Mouse (Mus musculus) small intestine, adult 2 months (tissue): ENCODE results near the gene Gipc2. TPM values are rescaled to one million over a fixed set of nuclear protein-coding genes. Genes with fewer than 3 reads are reported as not detected.

Source experiments
- H3K27ac ChIP-seq: fragments of 200-500 bp; 2 replicates; pipeline ENCODE4 v1.5.1; 2012; ENCODE audit warnings: low read depth, low read length, control low read depth, inconsistent platforms; ENCODE audit not compliant: insufficient read depth
- H3K27me3 ChIP-seq: fragments of 200-500 bp; 2 replicates; pipeline ENCODE4 v1.6.1; 2012; ENCODE audit warnings: mild to moderate bottlenecking, moderate library complexity, low read length, inconsistent platforms; ENCODE audit not compliant: control insufficient read depth, insufficient read depth
- H3K36me3 ChIP-seq: fragments of 200-500 bp; 2 replicates; pipeline ENCODE4 v1.6.1; 2012; ENCODE audit warnings: mild to moderate bottlenecking, low read length, control low read depth, inconsistent platforms; ENCODE audit not compliant: control insufficient read depth, insufficient read depth
- H3K4me1 ChIP-seq: fragments of 200-500 bp; 2 replicates; pipeline ENCODE4 v1.6.1; 2012; ENCODE audit warnings: low read length, inconsistent platforms, mixed read lengths; ENCODE audit not compliant: control insufficient read depth, insufficient read depth, insufficient read length
- H3K4me3 ChIP-seq: fragments of 200-500 bp; 2 replicates; pipeline ENCODE4 v1.5.1; 2012; ENCODE audit warnings: low read depth, mild to moderate bottlenecking, control low read depth, inconsistent platforms, low read length, moderate library complexity
- CTCF ChIP-seq: fragments of 200-500 bp; IDR thresholded peaks from 2 replicates; pipeline ENCODE4 v1.5.1; 2012; ENCODE audit warnings: low read depth, mild to moderate bottlenecking, control low read depth, inconsistent platforms, low read length, moderate library complexity, mixed read lengths; ENCODE audit not compliant: insufficient replicate concordance, insufficient read length; ENCODE audit errors: extremely low read depth
- POLR2A ChIP-seq: fragments of 200-500 bp; IDR thresholded peaks from 2 replicates; pipeline ENCODE4 v1.6.1; 2012; ENCODE audit warnings: low read depth, mild to moderate bottlenecking, control low read depth, inconsistent platforms, low read length, moderate library complexity
- WGBS: fragments of 180-500 bp; shearing (Covaris S2); methylation state at CpG from one replicate; pipeline ENCODE4 v1.1.7; 2018; 5-methylcytosine and 5-hydroxymethylcytosine counted together
- polyA plus RNA-seq: library from polyadenylated mRNA; depleted of rRNA; stranded (reverse); fragments of >200 nt; gene quantifications from 2 replicates; pipeline ENCODE4 v1.2.3, GENCODE M21; 2012

Gene Gipc2
- polyA plus RNA-seq, 1 experiment: 121 TPM

DNA sequence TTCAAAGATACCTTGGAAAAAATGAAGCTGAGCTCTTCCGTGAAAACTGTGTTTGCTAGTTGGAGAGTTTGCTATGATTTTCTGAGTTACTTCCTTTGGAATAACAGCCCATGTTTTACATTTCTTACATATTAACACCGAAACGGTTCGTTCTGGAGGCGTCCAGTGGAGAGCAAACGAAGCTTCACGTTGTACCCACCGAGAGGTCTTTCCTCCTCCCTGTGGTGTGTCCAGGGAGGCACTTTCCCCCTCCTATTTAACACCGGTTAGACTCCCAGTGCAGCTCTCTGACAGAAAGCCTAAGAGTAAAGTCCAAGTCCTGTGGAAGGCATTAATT, 1.0 kb downstream of the Gipc2 start:
- H3K4me3 ChIP-seq: peak overlapping the region; percentile 82
- H3K27ac ChIP-seq: peak overlapping the region; percentile 98
- no peak for TF ChIP-seq POLR2A
- TF ChIP-seq CTCF: no peak
- no peaks in the 10 kb centered on the region for H3K27me3 ChIP-seq
- peaks cover 15% of the 10 kb centered on the region for H3K4me1 ChIP-seq
- H3K36me3 ChIP-seq: peaks cover 3% of the 10 kb centered on the region; the same call in 1 of the 2 replicates
- 15% methylated on average over 9 of the region's 9 CpGs for WGBS

DNA sequence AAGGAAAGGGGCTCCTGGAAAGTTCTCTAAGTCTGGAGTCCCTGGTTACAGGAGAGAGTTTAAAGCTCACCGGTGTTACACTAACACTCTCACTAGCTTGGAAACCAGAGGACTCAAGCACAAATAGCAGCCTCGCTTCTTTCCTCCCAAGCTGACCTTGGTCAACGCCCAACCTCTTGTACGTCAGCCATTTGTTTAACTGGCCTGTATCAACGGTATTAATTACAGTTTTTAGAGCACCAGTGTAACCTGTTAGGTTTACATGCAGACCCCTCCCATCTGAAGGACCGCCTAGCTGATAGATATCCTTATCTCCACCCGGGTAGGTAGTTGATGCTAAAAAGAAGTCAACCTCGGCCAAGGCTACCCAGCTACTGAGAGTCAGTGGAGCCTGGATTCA, 2.7 kb downstream of the Gipc2 start:
- no peaks in the 10 kb centered on the region for H3K27me3 ChIP-seq
- peaks cover 16% of the 10 kb centered on the region for H3K4me1 ChIP-seq
- peak overlapping the region; percentile 32; the same call in 1 of the 2 replicates for H3K4me3 ChIP-seq
- TF ChIP-seq CTCF (no peak), POLR2A (no peak)
- peaks cover 3% of the 10 kb centered on the region; the same call in 1 of the 2 replicates for H3K36me3 ChIP-seq
- peak overlapping the region; percentile 42 for H3K27ac ChIP-seq
- WGBS: 28% methylated on average over 8 of the region's 8 CpGs

DNA sequence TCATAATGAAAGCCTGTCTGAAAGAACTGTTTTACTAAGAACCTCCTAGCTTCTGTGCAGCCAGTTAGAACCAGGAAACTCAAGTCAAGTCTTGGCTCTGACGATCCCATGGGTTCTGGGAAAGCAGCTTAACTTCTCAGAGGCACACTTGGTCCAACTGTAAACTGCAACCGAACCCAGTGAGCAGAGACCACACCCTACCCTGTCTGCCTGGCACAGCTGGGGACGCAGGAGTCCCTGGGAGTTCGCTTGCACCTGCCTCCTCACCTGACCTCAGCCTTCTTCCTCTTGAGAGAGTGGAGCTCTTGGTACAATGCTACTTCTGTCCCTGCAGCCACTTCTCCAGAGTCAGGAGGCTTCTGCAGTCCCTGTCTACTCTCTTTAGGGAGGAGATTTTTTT, 5.4 kb downstream of the Gipc2 start:
- peaks cover 18% of the 10 kb centered on the region; the same call in 1 of the 2 replicates for H3K4me1 ChIP-seq
- H3K36me3 ChIP-seq: peaks cover 5% of the 10 kb centered on the region
- peak overlapping the region; percentile 12; the same call in 1 of the 2 replicates for H3K27ac ChIP-seq
- no peaks in the 10 kb centered on the region for H3K27me3 ChIP-seq
- TF ChIP-seq CTCF (no peak), POLR2A (no peak)
- H3K4me3 ChIP-seq: no peak overlapping the region
- WGBS: 15% methylated on average over 4 of the region's 4 CpGs

DNA sequence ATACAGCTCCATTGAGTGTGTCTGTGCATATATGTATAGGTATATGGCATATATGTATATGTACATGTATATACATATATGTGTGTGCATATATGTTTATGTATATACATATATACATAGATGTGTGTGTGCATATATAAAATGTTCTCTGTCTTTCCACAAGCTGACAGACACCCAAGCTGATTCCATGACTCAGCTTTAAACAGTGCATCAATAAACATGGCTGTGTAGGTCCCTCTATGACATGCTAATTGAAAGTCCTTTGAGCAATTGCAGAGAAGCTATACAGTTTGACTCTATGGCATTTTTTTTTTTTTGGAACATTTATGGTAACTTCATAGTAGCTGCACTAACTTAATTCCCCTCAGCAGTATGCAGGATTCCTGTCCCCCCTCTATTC, 6.7 kb downstream of the Gipc2 start:
- no peak for TF ChIP-seq POLR2A
- no peak for TF ChIP-seq CTCF
- H3K36me3 ChIP-seq: peaks cover 5% of the 10 kb centered on the region
- no peak overlapping the region for H3K27ac ChIP-seq
- no peaks in the 10 kb centered on the region for H3K27me3 ChIP-seq
- H3K4me3 ChIP-seq: no peak overlapping the region
- H3K4me1 ChIP-seq: peaks cover 26% of the 10 kb centered on the region; the same call in 1 of the 2 replicates

DNA sequence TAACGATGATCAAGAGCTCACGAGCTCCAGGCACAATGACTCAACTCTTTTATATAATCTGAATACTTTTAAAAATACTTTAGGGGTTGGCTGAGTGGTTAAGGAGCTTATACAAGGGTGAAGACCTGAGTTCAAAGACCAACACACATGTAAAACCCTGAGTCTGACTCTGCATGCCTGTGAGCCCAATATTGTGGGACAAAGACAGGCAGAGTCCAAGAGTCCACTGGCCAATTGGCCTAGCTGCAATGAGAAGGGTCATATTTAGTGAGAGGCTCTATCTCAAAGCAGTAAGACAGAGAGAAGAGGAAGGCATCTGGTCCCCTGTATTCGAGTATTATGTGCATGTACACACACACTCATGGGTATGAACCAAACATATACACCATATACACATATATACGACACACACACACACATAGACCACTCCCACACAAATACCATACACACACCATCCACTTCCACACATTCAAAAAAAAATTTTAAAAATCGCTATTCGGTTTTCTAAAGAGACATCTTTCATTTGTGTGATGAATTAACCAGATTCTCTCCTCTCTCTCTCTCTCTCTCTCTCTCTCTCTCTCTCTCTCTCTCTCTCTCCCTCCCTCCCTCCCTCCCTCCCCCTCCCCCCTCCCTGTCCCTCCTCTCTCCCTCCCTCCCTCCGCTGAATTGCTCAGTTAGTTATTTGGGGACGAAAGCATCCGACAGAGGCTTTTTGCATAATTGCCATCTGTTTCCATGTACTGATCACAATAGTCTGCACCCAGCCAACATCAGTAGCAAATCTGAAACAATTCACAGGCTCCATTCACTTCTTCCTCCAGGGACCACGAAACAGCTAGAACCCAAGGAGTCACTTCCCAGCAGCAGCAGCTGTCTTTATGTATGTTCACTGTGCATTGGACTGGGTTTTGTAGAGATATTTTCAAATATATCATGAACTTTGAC, 7.4 kb downstream of the Gipc2 start:
- Histone ChIP-seq H3K36me3 (peaks cover 5% of the 10 kb centered on the region), H3K4me3 (no peak overlapping the region), H3K4me1 (peaks cover 29% of the 10 kb centered on the region), H3K27me3 (no peaks in the 10 kb centered on the region), H3K27ac (no peak overlapping the region)
- no peak for TF ChIP-seq POLR2A
- TF ChIP-seq CTCF: no peak
- 74% methylated on average over 10 of the region's 10 CpGs for WGBS

DNA sequence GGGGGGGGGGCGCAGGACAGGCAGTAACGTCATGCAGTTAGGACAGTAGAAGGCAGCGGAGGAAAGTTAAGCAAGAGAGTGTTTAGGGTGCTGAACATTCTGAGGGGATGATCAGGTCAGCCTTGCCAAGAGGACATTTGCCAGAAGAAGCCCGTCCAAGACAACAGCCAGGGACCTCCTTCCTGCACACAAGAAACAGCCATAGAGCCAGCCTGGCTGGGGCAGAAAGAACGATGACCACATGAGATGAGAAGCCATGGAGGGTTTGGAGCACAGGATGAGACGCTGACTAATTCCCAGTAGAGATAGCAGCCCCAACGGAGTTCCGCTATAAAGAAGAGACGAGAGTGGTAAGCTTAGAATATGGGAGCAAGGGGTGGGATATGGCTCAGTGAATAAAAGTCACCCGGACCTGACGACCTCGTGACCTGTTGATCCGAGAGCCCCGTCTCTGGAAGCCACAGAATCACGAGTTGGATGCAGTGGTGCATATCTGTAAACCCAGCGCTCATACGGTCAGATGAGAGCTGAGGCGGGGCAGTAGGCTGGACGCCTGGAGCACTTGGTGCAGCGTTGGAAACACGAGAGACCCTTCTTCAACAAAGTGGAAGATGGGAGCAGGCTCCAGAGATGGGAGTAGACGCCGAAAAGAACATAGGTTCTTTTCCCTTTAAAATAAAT, 9.1 kb downstream of the Gipc2 start:
- peaks cover 39% of the 10 kb centered on the region for H3K4me1 ChIP-seq
- no peak overlapping the region for H3K4me3 ChIP-seq
- H3K36me3 ChIP-seq: peaks cover 2% of the 10 kb centered on the region; the same call in 1 of the 2 replicates
- 86% methylated on average over 23 of the region's 23 CpGs for WGBS
- H3K27ac ChIP-seq: no peak overlapping the region
- TF ChIP-seq POLR2A (no peak), CTCF (no peak)
- no peaks in the 10 kb centered on the region for H3K27me3 ChIP-seq

DNA sequence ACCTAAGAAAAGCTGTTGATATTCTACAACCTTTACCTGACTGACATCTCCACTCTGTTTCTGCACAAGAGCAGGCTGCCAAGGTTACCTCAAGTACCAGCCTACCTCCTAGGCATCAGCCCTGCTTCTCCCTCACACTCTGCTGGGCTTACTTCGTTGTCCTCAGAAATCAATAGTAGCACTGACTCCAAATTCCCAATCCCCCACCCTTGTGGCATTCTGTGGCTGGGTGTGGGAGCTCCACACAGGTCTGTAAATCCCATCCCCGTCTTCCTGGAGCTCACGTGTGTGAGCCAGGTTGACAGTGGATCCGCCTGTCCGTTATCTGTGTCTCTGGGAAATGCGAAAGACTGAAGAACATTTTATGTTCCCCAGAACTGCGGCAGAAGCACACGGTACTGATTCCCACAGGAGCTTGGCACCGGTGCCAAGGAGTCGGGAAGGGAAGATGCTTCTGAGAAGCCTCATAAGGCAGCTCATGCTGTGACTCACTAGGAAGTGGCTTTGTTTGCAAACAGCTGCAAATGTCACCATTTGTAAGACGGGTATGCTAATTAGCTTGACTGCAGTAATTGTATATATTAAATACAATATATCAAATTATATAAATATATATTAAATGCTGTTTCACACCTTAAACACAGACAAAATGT, 10.6 kb downstream of the Gipc2 start:
- Histone ChIP-seq H3K4me3 (no peak overlapping the region), H3K4me1 (peaks cover 42% of the 10 kb centered on the region), H3K27ac (0 out of 2 replicates have a peak overlapping the region, but pooled peaks have one; percentile 4), H3K27me3 (no peaks in the 10 kb centered on the region), H3K36me3 (peaks cover 2% of the 10 kb centered on the region; the same call in 1 of the 2 replicates)
- no peak for TF ChIP-seq CTCF
- TF ChIP-seq POLR2A: no peak
- 72% methylated on average over 11 of the region's 11 CpGs for WGBS
